Mouse (Mus musculus): Measurements from ENCODE around the gene Faap24. TPM values are rescaled to one million over a fixed set of nuclear protein-coding genes. Genes with fewer than 3 reads are reported as not detected.

Gene Faap24
- 15.7 and 16.8 TPM in 2 replicates for total RNA-seq (2014; fragmentation: Nextera tagmentation)
- 11.3 and 14.3 TPM in 2 replicates for total RNA-seq (2017)

GRCm38 (mm10) chr7:35396542-35397168 is at the start of gene Faap24, which contains the start of gene Cep89:
TSS of gene Faap24 (minus strand) at chr7:35396836.
TSS of gene Cep89 (plus strand) at chr7:35397035.
- peak; percentile 93 for ATAC-seq (replicated peaks; ENCODE audit: poor library complexity, severe bottlenecking)

GRCm38 (mm10) chr7:35435266-35435665 is 38.6 kb upstream of the Faap24 start:
- ATAC-seq (replicated peaks; ENCODE audit: poor library complexity, severe bottlenecking): no peak

GRCm38 (mm10) chr7:35428146-35428545 is 31.5 kb upstream of the Faap24 start:
- ATAC-seq (replicated peaks; ENCODE audit: poor library complexity, severe bottlenecking): no peak

- ATAC-seq (replicated peaks; ENCODE audit: poor library complexity, severe bottlenecking): peak; percentile 84
These were observed 26.4 kb upstream of the Faap24 start for GRCm38 (mm10) chr7:35423071-35423470.

- no peak for ATAC-seq (replicated peaks; ENCODE audit: poor library complexity, severe bottlenecking)
These were observed 20.0 kb upstream of the Faap24 start for GRCm38 (mm10) chr7:35416654-35416948.

- ATAC-seq (replicated peaks; ENCODE audit: poor library complexity, severe bottlenecking): no peak
These were observed 19.4 kb upstream of the Faap24 start for GRCm38 (mm10) chr7:35415801-35416653.

GRCm38 (mm10) chr7:35415226-35415625 is 18.6 kb upstream of the Faap24 start:
- no peak for ATAC-seq (replicated peaks; ENCODE audit: poor library complexity, severe bottlenecking)

- ATAC-seq (replicated peaks; ENCODE audit: poor library complexity, severe bottlenecking): no peak
These were observed 4.5 kb upstream of the Faap24 start for GRCm38 (mm10) chr7:35401169-35401568.

GRCm38 (mm10) chr7:35395734-35396456 is 741 bp downstream of the Faap24 start:
- peak; percentile 21; the same call in 1 of the 2 replicates for ATAC-seq (replicated peaks; ENCODE audit: poor library complexity, severe bottlenecking)

GRCm38 (mm10) chr7:35392935-35393334 is 3.7 kb downstream of the Faap24 start:
- no peak for ATAC-seq (replicated peaks; ENCODE audit: poor library complexity, severe bottlenecking)

- ATAC-seq (replicated peaks; ENCODE audit: poor library complexity, severe bottlenecking): no peak
These were observed 7.9 kb downstream of the Faap24 start for GRCm38 (mm10) chr7:35388694-35389093.

GRCm38 (mm10) chr7:35386525-35386952 is 10.1 kb downstream of the Faap24 start:
- peak; percentile 56 for ATAC-seq (replicated peaks; ENCODE audit: poor library complexity, severe bottlenecking)

GRCm38 (mm10) chr7:35382706-35383353 is 13.8 kb downstream of the Faap24 start:
- ATAC-seq (replicated peaks; ENCODE audit: poor library complexity, severe bottlenecking): peak; percentile 30

- no peak for ATAC-seq (replicated peaks; ENCODE audit: poor library complexity, severe bottlenecking)
These were observed 14.8 kb downstream of the Faap24 start for GRCm38 (mm10) chr7:35381861-35382260.

- no peak for ATAC-seq (replicated peaks; ENCODE audit: poor library complexity, severe bottlenecking)
These were observed 16.3 kb downstream of the Faap24 start for GRCm38 (mm10) chr7:35380351-35380750.

GRCm38 (mm10) chr7:35379492-35380119 is 17.0 kb downstream of the Faap24 start:
- peak; percentile 72 for ATAC-seq (replicated peaks; ENCODE audit: poor library complexity, severe bottlenecking)

- no peak for ATAC-seq (replicated peaks; ENCODE audit: poor library complexity, severe bottlenecking)
These were observed 20.0 kb downstream of the Faap24 start for GRCm38 (mm10) chr7:35376623-35377022.

GRCm38 (mm10) chr7:35374265-35374664 is 22.4 kb downstream of the Faap24 start:
- no peak for ATAC-seq (replicated peaks; ENCODE audit: poor library complexity, severe bottlenecking)

- ATAC-seq (replicated peaks; ENCODE audit: poor library complexity, severe bottlenecking): no peak
These were observed 23.3 kb downstream of the Faap24 start for GRCm38 (mm10) chr7:35373146-35373989.

Measured in granulocyte monocyte progenitor cell, adult 5-6 weeks (primary cell).